Mouse (Mus musculus): ENCODE data around the gene Ttyh2. TPM values are rescaled to one million over a fixed set of nuclear protein-coding genes. Genes with fewer than 3 reads are reported as not detected.
"Not testable (repeated sequence)": the region's sequence is repeated elsewhere in the genome, so short reads cannot be mapped to it uniquely, and the experiment has no call there.

The Ttyh2 gene
- polyA plus RNA-seq, 1 experiment from 2014 or later = 25.1 TPM

- WGBS = 48% methylated on average over 8 of the region's 8 CpGs
- Histone ChIP-seq H3K4me2 (ENCODE audit: low read length) (no peak overlapping the region), H3K4me1 (replicated peaks; ENCODE audit: control insufficient read depth, insufficient read depth, low read length) (peaks cover 42% of the 10 kb centered on the region), H3K36me3 (ENCODE audit: control insufficient read depth, insufficient read depth) (peaks cover 22% of the 10 kb centered on the region), H3K9me3 (ENCODE audit: control insufficient read depth, low read length) (no peaks in the 10 kb centered on the region), H3K9ac (replicated peaks; ENCODE audit: low read depth, low read length) (no peak overlapping the region), H3K4me3 (replicated peaks; ENCODE audit: low read length) (no peak overlapping the region), H3K27me3 (replicated peaks; ENCODE audit: control insufficient read depth, insufficient read depth, low read length) (no peaks in the 10 kb centered on the region), H3K27ac (ENCODE audit: low read length) (no peak overlapping the region)
- no peak for ATAC-seq
Measured at GRCm38 (mm10) chr11:114674180-114674579, 1.1 kb upstream of the Ttyh2 start.

- H3K9ac ChIP-seq (replicated peaks; ENCODE audit: low read depth, low read length); H3K27ac ChIP-seq (ENCODE audit: low read length); ATAC-seq; H3K9me3 ChIP-seq (ENCODE audit: control insufficient read depth, low read length); H3K27me3 ChIP-seq (replicated peaks; ENCODE audit: control insufficient read depth, insufficient read depth, low read length): not testable (repeated sequence)
- peak overlapping the region; percentile 77 for H3K4me2 ChIP-seq (ENCODE audit: low read length)
- peaks cover 22% of the 10 kb centered on the region for H3K36me3 ChIP-seq (ENCODE audit: control insufficient read depth, insufficient read depth)
- no CpG with 5 or more reads among the region's 3 CpGs for WGBS
- peak overlapping the region; percentile 43 for H3K4me3 ChIP-seq (replicated peaks; ENCODE audit: low read length)
- H3K4me1 ChIP-seq (replicated peaks; ENCODE audit: control insufficient read depth, insufficient read depth, low read length) = peaks cover 39% of the 10 kb centered on the region
Measured at GRCm38 (mm10) chr11:114674796-114675195, 435 bp upstream of the Ttyh2 start.

- Histone ChIP-seq H3K4me1 (replicated peaks; ENCODE audit: control insufficient read depth, insufficient read depth, low read length) (peaks cover 31% of the 10 kb centered on the region), H3K4me2 (ENCODE audit: low read length) (peak overlapping the region; percentile 77), H3K4me3 (replicated peaks; ENCODE audit: low read length) (peak overlapping the region; percentile 43), H3K9me3 (ENCODE audit: control insufficient read depth, low read length) (no peaks in the 10 kb centered on the region), H3K9ac (replicated peaks; ENCODE audit: low read depth, low read length) (peak overlapping the region; percentile 58), H3K36me3 (ENCODE audit: control insufficient read depth, insufficient read depth) (peaks cover 21% of the 10 kb centered on the region), H3K27ac (ENCODE audit: low read length) (0 out of 2 replicates have a peak overlapping the region, but pooled peaks have one; percentile 21), H3K27me3 (replicated peaks; ENCODE audit: control insufficient read depth, insufficient read depth, low read length) (no peaks in the 10 kb centered on the region)
- whole genome bisulfite sequencing = under 1% methylated on average over 27 of the region's 27 CpGs
- ATAC-seq = 0 out of 2 replicates have a peak, but pooled peaks have one; percentile 16
Measured at GRCm38 (mm10) chr11:114675826-114676401, 683 bp downstream of the Ttyh2 start.

GRCm38 (mm10) chr11:114676431-114676830 is 1.2 kb downstream of the Ttyh2 start:
- ATAC-seq = no peak
- Histone ChIP-seq H3K36me3 (ENCODE audit: control insufficient read depth, insufficient read depth) (peaks cover 16% of the 10 kb centered on the region; the same call in 1 of the 2 replicates), H3K27me3 (replicated peaks; ENCODE audit: control insufficient read depth, insufficient read depth, low read length) (no peaks in the 10 kb centered on the region), H3K4me1 (replicated peaks; ENCODE audit: control insufficient read depth, insufficient read depth, low read length) (peaks cover 29% of the 10 kb centered on the region), H3K27ac (ENCODE audit: low read length) (0 out of 2 replicates have a peak overlapping the region, but pooled peaks have one; percentile 21), H3K4me3 (replicated peaks; ENCODE audit: low read length) (peak overlapping the region; percentile 43), H3K9me3 (ENCODE audit: control insufficient read depth, low read length) (no peaks in the 10 kb centered on the region), H3K4me2 (ENCODE audit: low read length) (peak overlapping the region; percentile 77), H3K9ac (replicated peaks; ENCODE audit: low read depth, low read length) (peak overlapping the region; percentile 58)
- 5% methylated on average over 14 of the region's 14 CpGs for WGBS

- WGBS = 44% methylated on average over 9 of the region's 9 CpGs
- peak overlapping the region; percentile 58; the same call in 1 of the 2 replicates for H3K9ac ChIP-seq (replicated peaks; ENCODE audit: low read depth, low read length)
Measured at GRCm38 (mm10) chr11:114676896-114677530, 1.8 kb downstream of the Ttyh2 start.

GRCm38 (mm10) chr11:114679582-114679981 is 4.4 kb downstream of the Ttyh2 start:
- H3K4me3 ChIP-seq (replicated peaks; ENCODE audit: low read length) = no peak overlapping the region
- WGBS = 73% methylated on average over 8 of the region's 8 CpGs
- H3K27ac ChIP-seq (ENCODE audit: low read length) = no peak overlapping the region
- peaks cover 27% of the 10 kb centered on the region for H3K4me1 ChIP-seq (replicated peaks; ENCODE audit: control insufficient read depth, insufficient read depth, low read length)
- no peaks in the 10 kb centered on the region for H3K36me3 ChIP-seq (ENCODE audit: control insufficient read depth, insufficient read depth)
- no peak overlapping the region for H3K4me2 ChIP-seq (ENCODE audit: low read length)
- no peaks in the 10 kb centered on the region for H3K9me3 ChIP-seq (ENCODE audit: control insufficient read depth, low read length)
- ATAC-seq = no peak
- H3K9ac ChIP-seq (replicated peaks; ENCODE audit: low read depth, low read length) = no peak overlapping the region
- no peaks in the 10 kb centered on the region for H3K27me3 ChIP-seq (replicated peaks; ENCODE audit: control insufficient read depth, insufficient read depth, low read length)

More at GRCm38 (mm10) chr11:114676896-114677530, 1.8 kb downstream of the Ttyh2 start:
- Histone ChIP-seq H3K4me1 (replicated peaks; ENCODE audit: control insufficient read depth, insufficient read depth, low read length) (peaks cover 29% of the 10 kb centered on the region), H3K27me3 (replicated peaks; ENCODE audit: control insufficient read depth, insufficient read depth, low read length) (no peaks in the 10 kb centered on the region), H3K4me3 (replicated peaks; ENCODE audit: low read length) (peak overlapping the region; percentile 43), H3K9me3 (ENCODE audit: control insufficient read depth, low read length) (no peaks in the 10 kb centered on the region), H3K4me2 (ENCODE audit: low read length) (peak overlapping the region; percentile 77), H3K27ac (ENCODE audit: low read length) (no peak overlapping the region), H3K36me3 (ENCODE audit: control insufficient read depth, insufficient read depth) (peaks cover 12% of the 10 kb centered on the region; the same call in 1 of the 2 replicates)
- ATAC-seq = no peak

GRCm38 (mm10) chr11:114680291-114680690 is 5.1 kb downstream of the Ttyh2 start:
- Histone ChIP-seq H3K27ac (ENCODE audit: low read length) (no peak overlapping the region), H3K9me3 (ENCODE audit: control insufficient read depth, low read length) (no peaks in the 10 kb centered on the region), H3K27me3 (replicated peaks; ENCODE audit: control insufficient read depth, insufficient read depth, low read length) (no peaks in the 10 kb centered on the region), H3K36me3 (ENCODE audit: control insufficient read depth, insufficient read depth) (no peaks in the 10 kb centered on the region), H3K9ac (replicated peaks; ENCODE audit: low read depth, low read length) (no peak overlapping the region), H3K4me3 (replicated peaks; ENCODE audit: low read length) (no peak overlapping the region), H3K4me1 (replicated peaks; ENCODE audit: control insufficient read depth, insufficient read depth, low read length) (peaks cover 24% of the 10 kb centered on the region), H3K4me2 (ENCODE audit: low read length) (no peak overlapping the region)
- no peak for ATAC-seq
- WGBS = 65% methylated on average over 10 of the region's 10 CpGs

- Histone ChIP-seq H3K27ac (ENCODE audit: low read length) (no peak overlapping the region), H3K27me3 (replicated peaks; ENCODE audit: control insufficient read depth, insufficient read depth, low read length) (no peaks in the 10 kb centered on the region), H3K9ac (replicated peaks; ENCODE audit: low read depth, low read length) (no peak overlapping the region), H3K4me1 (replicated peaks; ENCODE audit: control insufficient read depth, insufficient read depth, low read length) (peaks cover 18% of the 10 kb centered on the region), H3K9me3 (ENCODE audit: control insufficient read depth, low read length) (no peaks in the 10 kb centered on the region), H3K4me2 (ENCODE audit: low read length) (no peak overlapping the region), H3K4me3 (replicated peaks; ENCODE audit: low read length) (no peak overlapping the region), H3K36me3 (ENCODE audit: control insufficient read depth, insufficient read depth) (no peaks in the 10 kb centered on the region)
- ATAC-seq = no peak
- 76% methylated on average over 5 of the region's 5 CpGs for WGBS
Measured at GRCm38 (mm10) chr11:114681054-114681453, 5.8 kb downstream of the Ttyh2 start.

- WGBS = 94% methylated on average over 13 of the region's 13 CpGs
- Histone ChIP-seq H3K4me3 (replicated peaks; ENCODE audit: low read length) (no peak overlapping the region), H3K9ac (replicated peaks; ENCODE audit: low read depth, low read length) (no peak overlapping the region), H3K27ac (ENCODE audit: low read length) (no peak overlapping the region), H3K36me3 (ENCODE audit: control insufficient read depth, insufficient read depth) (no peaks in the 10 kb centered on the region), H3K4me2 (ENCODE audit: low read length) (no peak overlapping the region), H3K27me3 (replicated peaks; ENCODE audit: control insufficient read depth, insufficient read depth, low read length) (no peaks in the 10 kb centered on the region), H3K9me3 (ENCODE audit: control insufficient read depth, low read length) (no peaks in the 10 kb centered on the region), H3K4me1 (replicated peaks; ENCODE audit: control insufficient read depth, insufficient read depth, low read length) (0 out of 2 replicates have a peak, but pooled peaks cover 8% of the 10 kb centered on the region)
- no peak for ATAC-seq
Measured at GRCm38 (mm10) chr11:114682321-114682900, 7.2 kb downstream of the Ttyh2 start.

Data from forebrain, embryonic 16.5 days (tissue).